Mouse (Mus musculus): ENCODE data around the gene Btd.

DNA sequence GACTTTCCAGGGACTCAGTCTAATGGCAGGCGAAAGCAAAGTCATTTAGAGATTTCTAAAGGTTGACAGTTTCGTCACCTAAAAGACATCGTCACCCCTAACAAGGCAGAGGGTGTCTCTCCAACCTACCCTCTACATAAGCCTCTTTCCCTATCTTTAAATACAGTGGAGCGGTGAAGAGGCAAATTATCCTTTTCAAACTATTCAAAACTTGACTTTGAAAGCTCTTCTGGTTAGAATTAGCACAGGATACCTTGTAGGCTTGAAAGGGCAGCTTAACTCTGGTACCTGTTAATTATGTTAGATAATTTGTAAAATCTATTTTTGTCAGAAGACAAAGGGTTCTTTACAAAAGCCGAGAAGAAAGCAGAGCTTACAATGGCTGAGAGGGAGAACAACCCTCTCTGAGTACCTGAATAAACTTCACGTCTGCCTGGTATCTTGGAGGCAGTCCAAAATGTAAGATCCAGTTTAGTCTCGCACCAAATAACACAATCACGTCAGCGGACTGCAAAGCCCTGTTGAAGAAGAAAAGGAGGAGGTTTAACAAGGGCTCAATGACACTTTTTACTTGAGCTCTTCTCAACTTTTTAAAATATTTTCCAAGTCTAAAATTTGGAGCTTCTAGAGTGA lies 20.1 kb upstream of the Btd start:
- TF ChIP-seq EP300 (IDR thresholded peaks at IDR 0.05; ENCODE audit: insufficient read depth, low read depth, low read length) (no peak), CTCF (IDR thresholded peaks at IDR 0.05; ENCODE audit: low read depth, low read length) (no peak), POLR2A (IDR thresholded peaks at IDR 0.05; ENCODE audit: insufficient read depth, low read length) (no peak)
